Mouse (Mus musculus) heart, adult 2 months (tissue): Measurements from ENCODE around the gene Tmc2.

Experiments
- CTCF ChIP-seq: fragments of 200-600 bp; IDR thresholded peaks from 2 replicates; pipeline ENCODE4 v1.8.1; 2022; ENCODE audit warnings: antibody characterized with exemption, mild to moderate bottlenecking, moderate library complexity
- EP300 ChIP-seq: fragments of 200-500 bp; IDR thresholded peaks from 2 replicates; pipeline ENCODE4 v1.6.1; 2011; ENCODE audit warnings: low read depth, low read length, control low read depth; ENCODE audit not compliant: insufficient read depth
- POLR2A ChIP-seq: fragments of 200-500 bp; IDR thresholded peaks from 2 replicates; pipeline ENCODE4 v1.6.1; 2011; ENCODE audit warnings: mild to moderate bottlenecking, low read depth, low read length, control low read depth; ENCODE audit not compliant: insufficient read depth

DNA sequence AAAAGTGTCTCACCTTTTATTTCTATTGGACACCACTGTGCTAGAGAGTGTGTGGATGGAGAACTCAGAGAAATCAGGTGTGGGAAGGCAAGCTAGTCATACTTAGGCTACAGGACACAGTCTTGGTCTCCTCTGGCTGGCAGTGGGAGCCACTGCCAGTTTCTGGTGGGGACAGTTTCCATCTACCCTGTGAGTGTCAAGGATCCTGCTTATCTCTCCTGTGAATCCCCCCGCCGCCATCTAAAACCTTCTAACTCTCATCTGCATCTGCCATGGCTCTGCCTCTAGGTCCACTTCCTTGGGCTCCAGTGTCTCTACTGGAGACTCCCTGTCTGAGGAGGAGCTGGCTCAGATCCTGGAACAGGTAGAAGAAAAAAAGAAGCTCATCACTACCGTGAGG is 13.0 kb downstream of the Tmc2 start:
- TF ChIP-seq CTCF, result no peak
- TF ChIP-seq POLR2A, result no peak
- no peak for TF ChIP-seq EP300
